Mouse (Mus musculus): ENCODE data around the gene Gbx2.

Gene Gbx2

GRCm38 (mm10) chr1:89909796-89910195 lies 21.2 kb downstream of the Gbx2 start:
- DNase-seq (ENCODE audit: low spot score), result no peak

- no peak for DNase-seq (ENCODE audit: low spot score)
Measured at GRCm38 (mm10) chr1:89902641-89903040, 28.3 kb downstream of the Gbx2 start.

- DNase-seq (ENCODE audit: low spot score), result no peak
Measured at GRCm38 (mm10) chr1:89902236-89902635, 28.7 kb downstream of the Gbx2 start.

- no peak for DNase-seq (ENCODE audit: low spot score)
Measured at GRCm38 (mm10) chr1:89901381-89901780, 29.6 kb downstream of the Gbx2 start.

- DNase-seq (ENCODE audit: low spot score), result no peak
Measured at GRCm38 (mm10) chr1:89899761-89900445, 31.1 kb downstream of the Gbx2 start.

- no peak for DNase-seq (ENCODE audit: low spot score)
Measured at GRCm38 (mm10) chr1:89899036-89899435, 31.9 kb downstream of the Gbx2 start.

GRCm38 (mm10) chr1:89895801-89896200 lies 35.2 kb downstream of the Gbx2 start:
- no peak for DNase-seq (ENCODE audit: low spot score)

GRCm38 (mm10) chr1:89892281-89892680 lies 38.7 kb downstream of the Gbx2 start:
- DNase-seq (ENCODE audit: low spot score), result no peak

GRCm38 (mm10) chr1:89891400-89891799 lies 39.6 kb downstream of the Gbx2 start:
- no peak for DNase-seq (ENCODE audit: low spot score)

GRCm38 (mm10) chr1:89885696-89886095 lies 45.3 kb downstream of the Gbx2 start:
- no peak for DNase-seq (ENCODE audit: low spot score)

GRCm38 (mm10) chr1:89884335-89884734 lies 46.6 kb downstream of the Gbx2 start:
- DNase-seq (ENCODE audit: low spot score), result no peak

GRCm38 (mm10) chr1:89880834-89881233 lies 50.1 kb downstream of the Gbx2 start:
- no peak for DNase-seq (ENCODE audit: low spot score)

GRCm38 (mm10) chr1:89880193-89880592 lies 50.8 kb downstream of the Gbx2 start:
- DNase-seq (ENCODE audit: low spot score), result no peak

GRCm38 (mm10) chr1:89878496-89878895 lies 52.5 kb downstream of the Gbx2 start:
- no peak for DNase-seq (ENCODE audit: low spot score)

Measured in ovary, postnatal 14 days (tissue).